Mouse (Mus musculus): ENCODE results near the gene Acoxl. TPM values are rescaled to one million over a fixed set of nuclear protein-coding genes. Genes with fewer than 3 reads are reported as not detected.
"Not testable (repeated sequence)": the region's sequence is repeated elsewhere in the genome, so short reads cannot be mapped to it uniquely, and the experiment has no call there.

The Acoxl gene
- polyA plus RNA-seq, 1 experiment = 1.6 TPM

GRCm38 (mm10) chr2:128079316-128079715 lies 240.6 kb downstream of the Acoxl start:
- DNase-seq (ENCODE audit: low read depth) = no peak

DNA sequence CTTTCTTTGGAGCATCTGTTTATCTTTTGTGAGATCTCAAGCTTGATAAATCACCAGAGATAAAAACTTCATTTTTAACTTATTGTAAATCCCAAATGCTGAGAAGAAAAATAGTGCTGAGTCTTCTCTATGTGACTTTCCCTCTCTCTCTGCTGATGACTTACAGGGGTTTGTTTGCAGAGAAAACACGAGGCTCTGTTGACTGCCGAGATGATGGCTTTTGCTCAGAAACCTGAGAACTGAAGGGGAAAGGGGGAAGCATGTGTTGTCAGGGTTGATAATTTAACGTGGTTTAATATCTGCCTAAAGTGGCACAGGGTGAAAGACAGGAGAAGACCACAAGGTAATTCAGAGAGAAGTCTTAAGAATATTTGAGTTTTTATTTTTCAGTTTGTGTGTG lies 245.2 kb downstream of the Acoxl start:
- no peak for DNase-seq (ENCODE audit: low read depth)

DNA sequence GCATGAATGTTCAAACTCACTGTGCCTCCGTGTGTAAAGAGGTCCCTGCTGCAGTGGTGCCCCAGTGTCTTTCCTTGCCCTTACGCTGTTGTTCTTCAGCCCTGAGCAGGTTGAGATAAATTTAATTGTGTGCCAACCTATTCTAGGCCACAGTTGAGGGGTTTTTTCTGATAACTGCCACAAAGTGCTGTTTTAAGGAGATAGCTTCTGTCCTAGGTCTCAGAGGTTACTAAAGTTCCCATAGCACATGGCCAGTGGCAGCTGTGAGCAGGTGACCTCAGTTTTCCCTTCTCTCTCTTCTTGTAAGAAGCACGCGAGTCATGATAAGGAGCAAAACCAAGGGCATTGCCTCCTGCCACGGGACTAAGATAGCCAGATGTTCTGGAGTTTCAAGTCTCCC lies 245.9 kb downstream of the Acoxl start:
- no peak for DNase-seq (ENCODE audit: low read depth)

- DNase-seq (ENCODE audit: low read depth) = no peak
These were observed 246.8 kb downstream of the Acoxl start for GRCm38 (mm10) chr2:128085481-128085880.

DNA sequence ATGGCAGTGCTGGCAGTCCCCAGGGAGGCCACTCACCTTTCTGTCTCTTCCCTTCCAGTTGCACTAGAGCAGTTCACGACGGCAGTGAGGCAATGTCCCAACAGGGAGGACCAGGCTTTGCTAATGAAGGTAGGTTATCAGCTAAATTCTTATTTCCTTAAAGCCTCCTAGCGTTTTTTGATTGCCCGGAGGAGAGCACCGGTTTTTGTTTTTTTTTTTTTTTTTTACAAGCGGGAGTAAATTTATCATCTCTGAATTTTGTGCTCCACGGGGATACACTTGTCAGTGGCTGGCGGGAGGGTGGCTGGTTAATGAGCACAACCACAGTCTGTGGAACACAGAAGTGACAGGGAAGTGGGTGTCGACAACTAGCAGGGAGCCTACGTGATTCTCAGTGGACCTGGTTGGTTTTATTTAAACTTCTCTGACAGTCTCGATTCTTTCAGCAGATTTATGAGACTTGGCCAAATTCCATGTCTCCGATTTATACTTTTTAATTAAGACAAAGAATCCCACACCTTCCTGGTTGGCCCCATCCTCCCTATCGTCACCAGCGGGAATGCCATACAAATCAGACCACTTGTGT lies 247.7 kb downstream of the Acoxl start:
- no peak for DNase-seq (ENCODE audit: low read depth)

DNA sequence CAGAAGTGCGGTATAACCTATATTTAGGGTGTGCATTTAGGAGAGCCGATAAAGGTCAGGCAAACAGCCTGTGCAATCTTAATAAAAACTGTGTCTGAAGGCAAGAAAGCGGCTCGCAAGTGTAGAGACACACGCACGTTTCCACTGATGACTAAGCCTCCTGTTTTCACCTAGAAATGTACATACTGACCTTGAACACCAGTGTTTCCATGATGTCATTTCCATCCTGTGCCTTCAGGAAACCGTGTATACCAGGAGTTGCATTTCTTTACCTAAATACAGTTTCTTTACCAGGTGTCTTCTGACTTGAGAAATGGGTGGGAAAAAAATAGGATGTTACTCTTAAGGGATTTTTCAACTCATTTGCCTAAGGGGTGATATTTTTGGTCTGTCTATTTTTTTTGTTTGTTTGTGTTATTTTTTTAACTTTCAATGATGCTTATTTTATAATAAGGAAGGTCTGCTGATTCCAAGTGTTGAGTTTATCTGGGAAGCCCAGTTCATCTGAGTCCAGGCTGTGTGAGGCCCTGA lies 248.4 kb downstream of the Acoxl start:
- DNase-seq (ENCODE audit: low read depth) = no peak

DNA sequence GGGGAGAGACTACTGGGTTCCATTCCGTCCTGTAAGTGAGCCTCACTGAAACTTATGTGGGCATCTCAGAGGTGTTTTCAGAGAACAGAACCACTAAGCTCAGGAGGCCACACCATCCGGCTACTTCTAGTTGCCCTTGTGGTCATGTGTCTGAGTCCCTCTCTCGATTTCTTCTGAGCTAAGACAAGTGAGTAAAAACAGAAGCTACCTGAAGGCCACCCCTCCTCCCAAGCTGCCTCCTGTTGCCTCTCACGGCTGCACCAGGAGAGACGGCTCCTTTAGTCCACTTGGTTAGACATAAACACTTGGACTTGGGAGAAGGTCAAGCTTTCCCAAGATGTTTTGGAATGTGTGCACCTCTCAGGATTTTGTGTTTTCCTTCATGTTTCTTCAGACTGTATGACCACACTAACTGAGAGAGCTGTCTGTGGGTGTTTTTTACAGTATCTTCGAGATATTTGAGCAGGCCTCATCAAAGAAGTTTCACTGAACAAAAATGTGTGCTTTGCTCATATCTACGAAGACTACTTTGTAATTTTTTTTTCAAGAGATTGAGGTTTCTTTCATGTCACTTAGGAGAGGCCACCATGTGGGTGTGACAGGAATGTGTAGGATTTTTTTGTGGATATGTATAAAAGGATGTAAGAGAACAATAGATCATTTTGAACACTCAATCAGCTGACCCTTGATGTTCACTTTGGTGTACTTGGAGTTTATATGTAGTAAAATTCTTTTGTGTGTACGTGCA lies 249.3 kb downstream of the Acoxl start:
- DNase-seq (ENCODE audit: low read depth) = no peak

DNA sequence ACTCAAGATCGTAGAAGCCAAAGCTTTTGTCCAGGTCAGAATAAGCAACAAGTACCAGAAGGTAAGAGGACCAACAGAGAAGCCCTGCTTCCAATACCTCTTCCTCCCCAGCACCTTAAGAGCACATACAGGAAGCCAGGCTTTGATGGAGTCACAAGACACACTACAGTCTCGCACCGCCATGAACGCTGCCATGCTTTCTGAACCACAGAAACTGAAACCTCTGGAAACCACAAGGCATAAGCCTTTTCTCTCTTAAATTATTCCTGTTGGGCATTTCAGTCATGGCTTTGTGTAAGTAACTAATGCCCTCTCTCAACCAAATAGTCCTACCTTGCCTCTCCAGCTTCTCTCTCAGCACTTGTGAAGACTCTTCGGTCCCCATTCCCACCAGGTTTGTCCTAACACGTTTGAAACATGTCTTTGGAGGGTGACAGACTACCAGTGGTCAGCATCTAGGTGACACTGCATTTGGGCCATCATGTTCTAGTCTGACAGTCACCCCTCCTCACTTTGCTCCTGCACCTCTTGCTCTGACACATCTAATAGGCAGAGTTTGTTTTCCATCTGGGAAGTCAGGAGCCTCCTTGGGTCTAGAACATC lies 251.7 kb downstream of the Acoxl start:
- no peak for DNase-seq (ENCODE audit: low read depth)

GRCm38 (mm10) chr2:128091431-128092369 lies 253.0 kb downstream of the Acoxl start:
- no peak for DNase-seq (ENCODE audit: low read depth)

GRCm38 (mm10) chr2:128092451-128092850 lies 253.8 kb downstream of the Acoxl start:
- DNase-seq (ENCODE audit: low read depth) = no peak

DNA sequence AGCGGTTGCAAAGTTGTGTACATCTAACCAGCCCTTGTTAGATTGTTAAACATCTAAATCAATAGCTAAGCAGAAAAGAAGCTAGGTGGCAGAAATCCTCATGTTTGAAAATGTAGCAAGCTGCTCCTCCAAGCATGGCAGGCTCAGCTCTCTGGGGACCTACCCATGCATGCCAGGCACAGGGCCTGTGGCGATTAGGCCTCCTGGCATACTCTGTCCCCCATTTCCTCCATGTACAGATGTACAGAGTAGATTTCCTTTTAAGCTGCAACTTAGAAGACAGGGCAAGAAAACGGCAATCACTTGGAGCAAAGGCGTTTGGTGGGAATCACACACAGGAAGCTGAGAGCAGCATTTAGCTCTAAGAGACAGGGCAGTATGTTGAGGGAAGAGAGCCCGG lies 255.5 kb downstream of the Acoxl start:
- DNase-seq (ENCODE audit: low read depth) = no peak

- DNase-seq (ENCODE audit: low read depth) = no peak
These were observed 255.9 kb downstream of the Acoxl start for GRCm38 (mm10) chr2:128094602-128095001.

DNA sequence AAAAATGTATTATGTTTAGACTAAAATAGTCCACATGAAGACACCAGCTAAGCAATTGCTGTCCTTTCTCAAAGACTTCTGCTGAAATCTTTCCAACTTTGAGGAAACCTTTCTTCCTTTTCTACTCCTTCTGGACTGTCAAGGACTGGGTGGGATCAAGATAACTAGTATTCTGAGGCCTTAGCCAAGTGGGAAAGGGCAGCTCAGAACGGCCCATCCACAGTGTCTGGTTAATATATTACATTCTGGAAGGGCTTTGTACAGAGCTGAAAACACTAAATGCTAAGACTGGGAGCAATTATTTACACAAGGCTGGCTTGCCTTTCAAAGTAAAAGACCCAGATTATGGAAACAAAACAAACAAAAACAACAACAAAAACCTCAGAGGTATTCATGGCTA lies 256.6 kb downstream of the Acoxl start:
- no peak for DNase-seq (ENCODE audit: low read depth)

- DNase-seq (ENCODE audit: low read depth) = no peak
These were observed 257.4 kb downstream of the Acoxl start for GRCm38 (mm10) chr2:128096070-128096469.

DNA sequence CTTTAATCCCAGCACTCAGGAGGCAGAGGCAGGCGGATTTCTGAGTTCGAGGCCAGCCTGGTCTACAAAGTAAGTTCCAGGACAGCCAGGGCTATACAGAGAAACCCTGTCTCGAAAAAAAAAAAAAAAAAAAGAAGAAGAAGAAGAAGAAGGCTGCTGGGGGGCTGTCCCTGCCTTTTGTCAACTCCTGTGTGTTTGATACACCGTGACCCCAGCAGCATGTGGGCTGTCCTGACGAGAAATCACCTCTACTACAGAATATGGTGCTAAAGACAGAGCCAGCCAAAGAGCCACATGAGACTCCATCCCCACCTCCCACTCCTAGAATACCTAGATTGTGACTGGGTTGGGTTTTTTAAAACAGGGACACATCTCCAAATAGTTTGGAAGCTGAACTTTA lies 259.4 kb downstream of the Acoxl start:
- DNase-seq (ENCODE audit: low read depth) = not testable (repeated sequence)

DNA sequence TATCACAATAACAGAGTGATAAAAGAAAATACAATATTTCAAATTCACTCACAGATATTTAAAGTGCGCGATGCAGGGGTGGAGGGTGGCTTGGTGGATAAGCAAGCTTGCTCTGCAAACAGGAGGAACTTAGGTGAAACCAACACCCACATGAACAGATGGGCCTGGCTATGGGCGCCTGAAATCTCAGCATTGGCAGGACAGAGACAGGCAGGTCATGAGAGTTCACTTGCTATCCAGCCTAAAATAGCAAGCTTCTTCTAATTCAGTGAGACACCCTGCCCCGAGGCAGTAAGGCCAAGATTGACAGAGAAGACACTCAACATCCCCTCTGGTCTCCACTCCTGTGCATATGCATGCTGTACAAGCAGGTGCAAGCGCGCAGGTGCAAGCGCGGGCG lies 263.4 kb downstream of the Acoxl start:
- no peak for DNase-seq (ENCODE audit: low read depth)

DNA sequence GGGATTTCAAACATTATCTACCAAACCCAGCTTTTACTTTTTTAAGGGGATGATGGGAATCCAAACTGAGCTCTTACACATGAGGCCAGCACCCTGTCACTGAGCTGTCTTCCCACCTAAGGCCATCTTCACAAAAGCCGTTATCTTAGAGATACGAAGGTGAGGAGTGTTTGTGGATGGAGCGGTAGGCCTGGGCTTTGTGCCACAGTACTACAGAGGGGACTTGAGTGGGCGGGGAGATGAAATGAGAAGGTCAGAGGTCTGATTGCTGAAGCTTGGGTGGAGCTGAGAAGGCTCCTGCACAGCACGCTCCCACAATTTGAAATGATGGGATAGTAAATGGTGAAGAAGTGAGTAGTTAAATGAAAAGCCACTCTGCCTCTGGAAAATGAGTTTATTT lies 266.1 kb downstream of the Acoxl start:
- no peak for DNase-seq (ENCODE audit: low read depth)

- no peak for DNase-seq (ENCODE audit: low read depth)
These were observed 267.0 kb downstream of the Acoxl start for GRCm38 (mm10) chr2:128105651-128106050.

GRCm38 (mm10) chr2:128111537-128111936 lies 272.9 kb downstream of the Acoxl start:
- no peak for DNase-seq (ENCODE audit: low read depth)

DNA sequence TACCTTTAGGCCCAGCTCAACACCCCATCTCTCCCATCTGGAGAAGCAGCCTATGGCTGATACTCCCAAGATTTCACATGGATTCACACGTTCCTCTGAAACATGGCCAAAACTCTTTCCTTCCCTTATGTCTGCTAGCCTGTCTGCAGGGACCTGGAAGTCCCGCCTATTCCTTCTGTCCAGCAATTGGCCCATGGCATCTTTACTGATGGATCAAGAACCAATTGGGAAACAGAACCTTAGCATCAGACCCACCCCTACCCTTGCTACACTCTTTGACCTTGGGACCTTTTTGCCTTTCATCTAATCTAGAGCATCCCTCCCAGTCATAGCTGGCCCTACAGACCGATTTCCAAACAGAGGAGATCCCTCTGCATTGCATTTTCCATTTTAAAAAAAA lies 275.9 kb downstream of the Acoxl start:
- no peak for DNase-seq (ENCODE audit: low read depth)

GRCm38 (mm10) chr2:128115579-128115978 lies 276.9 kb downstream of the Acoxl start:
- no peak for DNase-seq (ENCODE audit: low read depth)

- DNase-seq (ENCODE audit: low read depth) = no peak
These were observed 278.9 kb downstream of the Acoxl start for GRCm38 (mm10) chr2:128117605-128118004.
